Mouse (Mus musculus): ENCODE data around the gene Efcab3. TPM values are rescaled to one million over a fixed set of nuclear protein-coding genes. Genes with fewer than 3 reads are reported as not detected.

The Efcab3 gene
- polyA plus RNA-seq (2017; shearing (Covaris generic)) = under 1 TPM; 0.40 to 0.81 TPM

DNA sequence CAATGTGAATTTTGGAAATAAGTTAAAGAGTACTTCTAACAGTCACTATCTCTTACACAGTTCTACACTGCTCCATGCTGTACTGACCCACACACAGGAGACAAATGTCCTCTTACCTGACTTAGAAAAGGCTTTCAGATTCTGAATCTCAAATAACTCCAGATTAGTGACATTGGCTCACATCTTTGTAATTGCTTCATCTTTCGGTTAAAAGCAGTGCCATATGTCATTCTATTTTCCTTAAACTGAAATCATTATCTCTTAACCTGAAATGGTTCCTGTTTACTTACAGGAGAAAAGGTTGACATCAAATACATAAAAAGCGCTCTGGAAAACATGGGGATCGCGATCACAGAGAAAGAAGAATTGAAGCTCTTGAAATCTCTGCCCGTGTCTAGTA lies at the start of gene Efcab3:
Gene Efcab3, plus strand, starts transcription at position 301 of the 400 bp plus-strand sequence.

DNA sequence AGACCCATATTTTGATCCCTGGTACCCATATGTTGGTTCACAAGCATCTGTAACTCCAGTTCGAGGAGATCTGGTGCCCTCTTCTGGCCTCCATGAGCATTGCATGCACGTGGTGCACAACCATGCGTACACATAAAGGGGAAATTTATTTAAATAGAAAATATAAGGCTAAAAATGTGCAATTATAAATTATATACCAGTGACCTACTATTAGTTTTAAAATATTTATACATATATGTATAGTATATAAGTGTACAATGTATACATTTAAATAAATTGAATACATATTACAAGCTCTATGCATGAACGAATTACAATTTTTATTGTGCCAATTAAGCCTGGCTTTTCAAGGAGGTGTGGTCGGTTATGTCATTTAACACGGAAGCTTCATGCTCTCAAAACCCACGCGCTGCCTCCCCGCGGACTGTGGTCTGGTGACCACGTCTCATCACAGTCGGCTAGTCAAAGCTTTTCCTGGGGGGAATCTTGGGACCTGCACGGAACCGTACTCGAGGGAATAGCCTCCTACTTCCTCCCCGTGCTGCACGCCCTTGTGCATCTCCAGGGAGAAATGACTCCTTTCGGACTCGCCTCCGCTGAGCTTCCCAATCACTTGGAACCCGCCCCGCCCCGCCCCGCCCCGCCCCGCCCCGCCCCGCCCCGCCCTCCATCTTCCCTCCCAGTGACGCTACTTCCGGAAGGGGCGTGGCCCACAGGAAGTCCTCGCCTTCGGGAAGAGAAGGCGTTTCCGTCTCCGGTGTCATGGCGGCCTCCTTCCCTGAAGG lies 62.5 kb downstream of the Efcab3 start, which contains the start of gene Mettl2:
Gene Mettl2, plus strand, starts transcription at position 691 of the 785 bp plus-strand sequence.

DNA sequence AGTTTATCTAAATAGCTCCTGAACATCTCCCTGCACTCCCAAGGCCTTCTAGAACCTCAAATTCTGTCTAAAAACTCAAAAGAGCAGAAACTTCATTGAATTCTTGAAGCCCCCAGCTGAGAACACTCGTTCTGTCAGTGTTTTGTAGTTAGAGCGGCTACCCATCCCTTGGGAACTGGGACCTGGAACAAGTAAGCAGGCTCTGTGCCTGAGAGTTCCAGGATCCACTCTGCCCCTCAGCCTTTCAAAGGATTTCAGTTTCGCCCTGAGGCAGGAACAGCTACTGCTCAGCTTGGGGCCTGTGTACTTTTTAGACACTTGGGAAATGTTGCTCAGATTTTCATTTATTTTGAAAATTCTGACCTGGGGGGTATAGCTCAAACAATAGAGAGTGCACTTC lies 83.2 kb downstream of the Efcab3 start, which contains the start of gene Gm10842:
Gene Gm10842, plus strand, starts transcription at position 301 of the 400 bp plus-strand sequence.

Other genes with a start within 250 kb of the Efcab3 start
- 10 to 100 TPM; 20.5 to 31.7 TPM for gene Mettl2, start 62.8 kb downstream of the Efcab3 start, polyA plus RNA-seq (2017; shearing (Covaris generic))
- gene Gm10842, start 83.3 kb downstream of the Efcab3 start, polyA plus RNA-seq (2017; shearing (Covaris generic)) = 1 to 10 TPM in 1 of 2 experiments, under 1 TPM in 1; 0.78 to 1.1 TPM
- gene Tlk2, start 115.2 kb downstream of the Efcab3 start, polyA plus RNA-seq (2017; shearing (Covaris generic)) = 10 to 100 TPM; 19.4 to 21.4 TPM
- gene Mrc2, start 229.1 kb downstream of the Efcab3 start, polyA plus RNA-seq (2017; shearing (Covaris generic)) = under 1 TPM; 0.04 to 0.15 TPM